Mouse (Mus musculus): ENCODE results near the gene Ryr1.

- TF ChIP-seq CTCF (IDR thresholded peaks at IDR 0.05; ENCODE audit: low read depth) = no peak
- TF ChIP-seq EP300 (IDR thresholded peaks at IDR 0.05; ENCODE audit: low read depth) = no peak
Measured at GRCm38 (mm10) chr7:28983141-28983564, 141.8 kb downstream of the Ryr1 start.
